Mouse (Mus musculus) spleen, postnatal 4 days (tissue): Measurements from ENCODE around the gene Tcf15.

Source experiments
- DNase-seq, 2 experiments: peaks; one replicate each; pipeline ENCODE4 v3.0.0; 2022; ENCODE audit warnings: low spot score in 2 of 2

The Tcf15 gene

DNA sequence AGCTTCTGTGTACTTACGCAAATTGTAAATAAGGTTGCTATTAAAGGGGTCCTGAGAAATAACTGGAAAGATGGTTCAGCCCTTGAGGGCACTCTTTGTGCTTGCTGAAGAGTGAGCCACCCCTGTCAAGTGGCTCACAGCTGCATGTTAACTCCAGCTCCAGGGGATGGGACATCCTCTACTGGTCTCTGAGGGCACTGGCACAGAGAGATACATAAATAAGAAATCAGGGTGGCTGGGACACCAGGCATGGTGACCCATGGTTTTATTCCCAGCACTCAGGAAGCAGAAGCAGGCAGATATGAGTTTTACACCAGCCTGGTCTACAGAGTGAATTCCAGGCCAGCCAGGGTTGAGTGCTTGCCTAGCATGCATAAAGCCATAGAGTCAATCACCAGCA, 26.0 kb downstream of the Tcf15 start:
- DNase-seq, result no peak

DNA sequence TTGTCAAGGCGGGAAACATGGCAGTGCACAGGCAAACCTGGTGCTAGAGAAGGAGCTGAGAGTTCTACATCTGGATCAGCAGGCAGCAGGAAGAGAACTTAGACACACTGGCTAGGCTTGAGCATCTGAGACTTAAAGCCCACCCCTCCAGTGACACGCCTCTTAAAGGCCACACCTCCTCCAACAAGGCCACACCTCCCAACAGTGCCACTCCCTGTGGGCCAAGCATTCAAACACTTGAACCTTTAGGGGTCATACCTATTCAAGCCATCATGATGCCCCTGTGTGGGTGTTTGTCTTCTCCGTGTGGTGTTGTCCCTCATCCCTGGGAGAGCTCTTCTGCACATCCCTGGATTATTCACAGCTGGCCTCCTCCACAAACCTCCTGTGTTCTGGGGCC, 31.5 kb downstream of the Tcf15 start:
- no peak for DNase-seq

DNA sequence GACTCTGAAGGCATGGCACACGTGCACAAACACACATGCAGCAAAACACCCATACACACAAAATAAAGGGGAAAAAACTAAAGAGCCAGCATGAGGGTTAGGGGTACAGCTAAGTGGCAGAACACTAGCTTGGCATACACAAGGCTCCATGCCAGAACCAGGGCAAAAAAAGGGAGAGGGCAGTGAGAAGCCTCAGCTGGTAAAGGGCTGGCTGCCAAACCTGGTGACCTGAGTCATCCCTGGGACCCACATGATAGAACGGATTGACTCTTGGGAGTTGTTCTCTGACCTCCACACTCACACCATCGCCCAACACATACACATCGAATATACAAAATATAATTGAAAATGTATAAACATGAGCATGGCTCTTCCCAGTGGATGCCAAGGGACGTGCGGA, 33.3 kb downstream of the Tcf15 start:
- no peak for DNase-seq

DNA sequence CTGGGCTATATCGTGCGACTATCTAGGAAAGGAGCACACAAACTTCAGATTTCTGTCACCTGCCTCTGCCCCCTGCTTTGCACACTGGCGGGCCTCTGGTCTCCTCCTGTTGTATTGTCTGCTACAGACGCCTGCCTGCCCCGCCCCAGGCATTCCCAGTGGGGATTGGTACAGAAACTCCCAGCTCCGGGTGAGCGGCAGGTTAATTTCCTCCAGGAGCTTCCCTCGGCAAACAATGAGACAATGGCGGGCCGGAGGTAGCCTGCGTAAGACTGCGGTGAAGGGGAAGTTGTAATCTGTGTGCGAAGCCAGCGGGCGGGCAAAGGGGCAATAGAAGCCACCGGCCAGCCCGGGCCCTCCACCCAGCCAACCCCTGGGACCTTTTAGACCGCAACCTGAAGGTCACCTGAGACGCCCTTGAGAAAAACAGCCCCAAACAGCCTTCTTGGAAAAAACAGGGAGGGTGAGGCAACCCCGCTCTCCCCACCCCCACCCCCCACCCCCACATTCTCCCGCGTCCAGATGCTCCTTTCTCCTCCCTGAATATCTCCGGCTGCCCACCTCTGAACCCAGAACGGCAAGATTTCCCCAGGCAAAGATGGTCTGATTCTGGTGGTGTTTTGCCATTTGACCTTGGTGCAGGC, 33.9 kb downstream of the Tcf15 start:
- DNase-seq, result no peak

DNA sequence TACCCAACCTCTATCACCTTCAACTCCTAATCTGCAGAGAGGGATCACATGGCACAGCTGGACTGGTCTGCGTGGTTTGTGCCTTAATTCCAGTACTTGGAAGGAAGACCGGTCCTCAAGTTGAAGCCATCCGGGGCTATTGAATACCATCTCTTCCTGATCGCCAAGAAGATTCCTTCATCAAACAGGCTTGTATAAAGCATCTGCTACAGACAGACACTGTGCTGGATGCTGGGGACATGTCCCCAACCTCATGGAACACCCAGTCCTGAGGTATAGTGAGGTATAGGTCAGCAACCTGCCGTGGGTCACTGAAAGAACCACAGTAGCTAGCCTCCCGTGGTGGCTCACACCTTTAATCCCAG, 34.4 kb downstream of the Tcf15 start:
- DNase-seq, result no peak

DNA sequence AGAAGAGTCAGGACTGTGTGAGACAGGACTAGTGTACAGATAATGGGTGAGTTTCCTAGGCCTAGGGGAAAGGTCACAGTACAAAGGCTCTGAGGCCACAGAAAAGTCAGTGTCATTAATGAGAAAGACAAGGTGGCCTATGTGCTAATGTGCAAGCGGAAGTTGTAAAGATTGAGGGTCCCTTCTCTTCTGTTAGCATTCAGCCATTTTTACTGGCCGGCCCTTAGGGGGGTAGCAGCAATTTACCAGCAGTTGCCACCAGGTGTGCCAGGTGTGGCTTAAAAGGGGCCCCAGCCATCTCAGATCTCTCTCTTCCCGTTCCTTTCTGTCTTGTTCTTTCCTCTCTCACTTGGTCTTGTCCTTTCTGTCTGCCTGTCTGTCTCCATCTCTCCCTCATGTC, 35.0 kb downstream of the Tcf15 start:
- no peak for DNase-seq

DNA sequence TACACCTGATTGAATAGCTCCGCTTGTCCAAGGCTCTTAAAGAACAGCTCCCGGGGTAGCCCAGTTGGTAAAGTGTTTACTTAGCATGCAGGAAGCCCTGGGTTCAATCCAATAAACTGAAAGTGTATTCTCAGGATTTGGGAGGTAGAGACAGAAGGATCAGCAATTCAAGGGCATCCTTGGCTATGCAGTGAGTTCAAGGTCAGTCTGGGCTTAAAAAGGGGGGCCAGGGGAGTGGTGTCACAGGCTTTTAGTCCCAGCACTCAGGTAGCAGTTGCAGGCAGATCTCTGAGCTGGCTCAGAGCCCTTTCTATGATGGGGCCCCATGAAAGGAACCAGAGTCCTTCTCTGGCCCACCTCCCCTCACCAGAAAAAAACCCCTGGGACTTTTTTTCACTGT, 35.9 kb downstream of the Tcf15 start:
- no peak for DNase-seq

DNA sequence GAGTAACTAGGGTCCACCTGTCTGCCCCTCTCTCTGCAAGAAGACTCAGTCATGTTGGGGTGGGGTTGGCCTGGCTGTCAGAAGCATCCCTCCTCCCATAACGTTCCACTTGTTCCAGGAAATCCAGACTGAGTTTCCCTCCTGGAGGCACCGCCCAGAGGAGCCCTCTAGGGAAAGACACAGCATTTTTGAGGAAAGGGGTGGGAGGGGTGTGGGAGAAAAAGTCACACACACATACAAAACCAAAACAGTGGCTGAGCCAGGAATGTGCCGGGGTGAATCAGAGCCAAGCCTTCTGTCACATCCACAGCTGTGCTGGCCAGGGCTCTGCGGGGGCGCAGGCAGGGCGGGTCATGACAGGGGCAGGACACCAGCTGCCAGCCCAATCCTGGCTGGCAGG, 37.0 kb downstream of the Tcf15 start:
- DNase-seq, result no peak

DNA sequence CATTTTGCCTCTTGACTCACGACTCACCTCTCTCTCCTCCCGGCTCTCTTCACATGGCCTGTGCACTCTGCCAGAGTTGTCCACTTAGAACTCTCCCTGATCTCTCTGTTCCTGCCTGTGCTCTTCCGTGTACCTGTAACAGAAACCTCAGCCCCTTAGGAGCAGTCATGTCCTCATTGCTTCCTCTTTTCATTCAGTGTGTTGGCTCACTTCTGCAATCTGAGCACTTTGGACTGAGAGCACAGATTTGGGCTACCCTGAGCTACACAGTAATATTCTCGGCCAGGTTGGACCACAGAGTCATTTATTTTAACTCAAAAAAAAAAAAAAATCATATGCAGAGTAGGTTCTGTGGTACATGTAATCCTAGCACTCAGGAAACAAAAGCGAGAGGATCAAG, 43.8 kb downstream of the Tcf15 start:
- peak in 1 of 2 experiments; percentile 37 for DNase-seq

DNA sequence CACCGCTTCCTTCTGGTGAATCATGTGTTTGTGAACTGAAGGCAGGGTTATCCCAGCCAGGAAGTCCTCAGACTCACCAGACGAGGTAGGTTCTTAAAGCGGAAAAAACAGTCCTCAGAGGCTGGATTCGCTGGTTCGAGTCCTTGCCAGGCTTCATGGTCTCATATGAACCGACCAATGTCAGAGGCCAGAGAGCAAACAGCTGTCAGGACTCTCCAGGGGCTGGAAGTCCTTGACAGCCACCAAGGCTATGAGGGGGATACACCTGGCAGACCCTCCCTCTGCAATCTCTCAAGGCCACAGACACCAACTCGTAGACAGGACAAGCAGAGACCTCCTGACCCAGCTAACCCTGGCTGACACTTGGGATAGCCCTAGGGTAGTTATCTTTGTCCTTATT, 45.9 kb downstream of the Tcf15 start:
- no peak for DNase-seq

DNA sequence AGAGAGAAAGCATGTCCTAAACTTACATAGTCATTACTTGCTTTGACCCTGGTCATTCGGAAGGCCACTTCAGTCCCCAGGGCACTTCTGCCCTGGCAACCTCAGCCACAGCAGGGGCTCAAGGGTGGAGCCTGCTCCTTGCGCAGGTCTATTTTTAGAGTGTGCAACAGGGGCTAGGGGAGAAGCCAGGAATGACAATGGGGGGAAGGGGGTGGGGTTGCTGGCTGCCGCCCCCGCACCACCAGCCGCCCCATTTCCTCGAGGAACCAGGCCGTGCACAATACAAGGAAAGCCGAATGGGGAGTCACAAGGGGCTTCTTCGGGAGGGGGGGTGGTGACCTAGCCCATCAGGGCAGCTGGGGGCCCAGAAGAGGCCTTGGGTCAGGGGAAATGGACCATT, 46.3 kb downstream of the Tcf15 start:
- DNase-seq, result no peak

DNA sequence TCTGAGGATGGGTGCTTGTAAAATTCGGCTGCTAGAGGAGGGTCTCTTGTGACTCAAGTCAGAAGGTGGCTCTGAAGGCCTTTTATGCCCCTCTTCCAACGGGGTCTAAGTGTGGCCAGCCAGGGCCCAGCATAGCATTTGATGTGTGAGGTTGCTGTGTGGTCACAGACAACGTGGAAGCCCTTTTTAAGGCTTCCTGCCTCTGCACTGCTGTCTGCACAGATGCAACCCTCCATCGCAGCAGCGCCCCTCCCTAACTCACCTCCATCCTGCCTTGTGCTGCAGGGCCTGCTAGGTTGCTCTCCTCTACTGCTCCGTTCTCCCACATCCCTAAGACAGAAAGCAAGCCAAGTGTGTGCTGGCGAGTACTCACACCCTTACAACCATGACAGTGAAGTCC, 46.8 kb downstream of the Tcf15 start:
- no peak for DNase-seq

DNA sequence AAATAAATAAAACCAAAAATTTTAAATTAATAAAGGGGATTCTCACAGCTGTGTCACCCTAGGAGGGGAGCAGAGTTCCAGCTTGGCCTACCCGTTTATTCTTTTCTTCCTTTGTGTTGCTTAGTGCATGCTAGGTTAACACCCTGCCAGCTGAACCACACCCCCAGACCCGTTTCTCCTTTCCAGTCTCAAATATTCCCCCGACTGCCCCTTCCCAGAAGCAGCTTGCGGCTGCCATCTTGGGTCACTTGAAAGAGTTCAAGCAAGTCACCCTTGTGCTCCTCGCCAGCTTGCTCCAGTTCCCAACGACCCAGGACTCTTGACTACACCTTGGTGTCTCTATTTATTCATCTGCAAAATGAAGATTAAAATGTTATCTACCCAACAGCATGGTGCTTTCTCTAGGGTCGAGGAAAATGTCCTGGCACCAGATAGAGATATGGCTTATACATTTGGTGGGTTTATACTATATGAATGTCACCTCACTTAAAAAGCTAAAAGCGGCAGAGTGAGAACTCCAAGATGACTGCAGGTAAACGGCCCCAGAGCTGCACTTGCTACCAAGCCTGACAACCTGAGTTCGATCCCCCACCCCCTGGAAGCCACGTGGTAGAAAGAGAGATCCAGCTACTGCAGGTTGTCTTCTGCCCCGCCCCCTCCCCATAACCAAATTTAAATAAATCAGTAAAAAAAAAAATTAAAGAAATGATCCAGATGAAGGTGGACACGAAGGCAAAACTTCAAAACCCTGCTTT, 49.4 kb downstream of the Tcf15 start:
- DNase-seq, result no peak

DNA sequence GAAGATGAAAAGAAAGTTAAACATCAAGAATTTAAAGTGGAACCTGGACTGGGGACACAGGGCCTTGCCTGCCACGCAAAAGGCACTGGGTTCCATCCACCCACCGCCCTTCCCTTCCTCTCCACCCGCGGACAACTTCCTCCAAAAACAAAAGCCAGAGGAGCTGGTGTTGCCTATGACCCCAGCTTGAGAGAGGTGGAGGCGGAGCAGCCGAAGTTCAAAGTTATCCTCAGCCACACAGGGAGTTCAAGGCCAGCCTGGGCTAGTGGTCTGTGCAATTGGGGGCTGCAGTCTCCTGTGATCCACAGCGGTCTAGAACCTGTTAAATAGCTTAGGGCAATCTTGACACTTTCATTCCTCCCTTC, 50.0 kb downstream of the Tcf15 start:
- DNase-seq, result no peak

DNA sequence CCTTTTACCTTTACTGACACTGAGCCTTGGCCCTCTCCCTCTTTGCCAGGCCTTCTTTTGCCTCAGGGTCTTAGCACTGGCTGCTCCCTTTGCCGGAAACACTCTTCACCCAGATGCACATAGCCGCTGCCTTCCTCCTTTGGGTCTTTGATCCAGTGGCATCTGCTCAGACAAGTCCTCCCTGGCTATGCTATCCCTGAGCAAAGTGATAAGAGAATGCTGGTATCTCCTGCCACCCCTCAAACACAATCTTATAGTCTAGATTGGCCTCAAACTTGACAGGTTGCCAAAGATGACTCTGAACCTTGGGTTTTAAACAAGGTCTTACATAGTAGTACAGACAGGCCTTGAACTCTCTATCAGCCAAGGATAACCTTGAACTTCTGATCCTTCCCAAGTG, 51.2 kb downstream of the Tcf15 start:
- no peak for DNase-seq

DNA sequence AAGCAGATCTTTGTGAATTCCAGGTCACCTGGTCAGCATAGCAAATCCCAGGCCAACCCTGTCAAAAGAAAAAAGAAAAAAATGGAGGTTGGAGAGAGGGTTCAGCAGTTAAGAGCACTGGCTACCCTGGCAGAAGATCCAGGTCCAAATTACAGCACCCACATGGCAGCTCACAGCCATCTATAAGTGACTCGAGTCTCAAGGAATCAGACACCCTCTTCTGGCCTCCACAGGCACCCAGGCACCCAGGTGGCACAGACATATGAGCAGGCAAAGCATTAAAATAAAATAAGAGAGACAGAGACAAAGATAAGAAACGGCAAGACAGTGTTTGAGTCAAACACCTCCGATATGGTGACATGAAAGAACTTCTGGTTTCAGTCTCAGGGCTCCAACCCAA, 53.5 kb downstream of the Tcf15 start:
- DNase-seq, result no peak

DNA sequence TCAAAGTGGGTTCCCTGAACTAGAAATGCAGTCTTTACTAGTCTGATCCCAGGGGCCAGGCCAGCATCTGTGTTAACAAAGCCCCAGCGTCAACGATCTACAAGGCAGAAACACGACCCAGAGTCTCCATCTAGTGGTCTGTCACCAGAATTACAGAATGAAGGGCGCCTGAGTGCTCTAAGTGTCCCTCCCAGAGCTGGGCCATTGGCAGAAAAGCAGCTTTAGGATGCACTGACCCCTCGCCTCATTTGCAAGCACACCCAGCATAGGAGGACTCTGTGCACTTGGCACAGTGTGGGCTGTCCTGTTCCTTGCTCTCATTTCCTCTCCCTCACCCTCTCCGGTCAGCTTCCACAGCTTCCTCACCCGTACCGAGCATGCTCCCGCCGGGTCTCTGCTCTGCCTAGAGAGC, 53.9 kb downstream of the Tcf15 start:
- peak; percentile 37 to 70 for DNase-seq
